Mouse (Mus musculus) neural tube, embryonic 10.5 days (tissue): Measurements from ENCODE around the gene Sp110.
"Not testable (repeated sequence)": the region's sequence is repeated elsewhere in the genome, so short reads cannot be mapped to it uniquely, and the experiment has no call there.

ENCODE experiments used
- DNase-seq: peaks from one replicate; pipeline ENCODE4 v3.0.0-alpha.2; 2017; ENCODE audit warnings: low spot score; ENCODE audit errors: extremely low spot score

The Sp110 gene

GRCm38 (mm10) chr1:85598271-85599012 is at the start of gene Sp110:
TSS of gene Sp110 (minus strand) at chr1:85598817.
- not testable (repeated sequence) for DNase-seq

- DNase-seq: not testable (repeated sequence)
Measured at GRCm38 (mm10) chr1:85638144-85638543, 39.5 kb upstream of the Sp110 start.

- not testable (repeated sequence) for DNase-seq
Measured at GRCm38 (mm10) chr1:85636936-85637335, 38.3 kb upstream of the Sp110 start.

- DNase-seq: not testable (repeated sequence)
Measured at GRCm38 (mm10) chr1:85618689-85619088, 20.1 kb upstream of the Sp110 start.

- DNase-seq: not testable (repeated sequence)
Measured at GRCm38 (mm10) chr1:85617161-85617560, 18.5 kb upstream of the Sp110 start.

- not testable (repeated sequence) for DNase-seq
Measured at GRCm38 (mm10) chr1:85615819-85616218, 17.2 kb upstream of the Sp110 start.

GRCm38 (mm10) chr1:85615096-85615495 is 16.5 kb upstream of the Sp110 start:
- DNase-seq: not testable (repeated sequence)

- DNase-seq: not testable (repeated sequence)
Measured at GRCm38 (mm10) chr1:85610581-85610980, 12.0 kb upstream of the Sp110 start.

- not testable (repeated sequence) for DNase-seq
Measured at GRCm38 (mm10) chr1:85608361-85608760, 9.7 kb upstream of the Sp110 start.

GRCm38 (mm10) chr1:85604341-85604740 is 5.7 kb upstream of the Sp110 start:
- not testable (repeated sequence) for DNase-seq

- DNase-seq: not testable (repeated sequence)
Measured at GRCm38 (mm10) chr1:85600794-85601193, 2.2 kb upstream of the Sp110 start.

GRCm38 (mm10) chr1:85600078-85600477 is 1.5 kb upstream of the Sp110 start, which contains the start of gene Sp140:
TSS of gene Sp140 (plus strand) at chr1:85600378.
- DNase-seq: not testable (repeated sequence)

GRCm38 (mm10) chr1:85592526-85592925 is 6.1 kb downstream of the Sp110 start:
- not testable (repeated sequence) for DNase-seq

GRCm38 (mm10) chr1:85588697-85589096 is 9.9 kb downstream of the Sp110 start:
- DNase-seq: not testable (repeated sequence)

GRCm38 (mm10) chr1:85581518-85581917 is 17.1 kb downstream of the Sp110 start:
- DNase-seq: not testable (repeated sequence)

- DNase-seq: not testable (repeated sequence)
Measured at GRCm38 (mm10) chr1:85580578-85580977, 18.0 kb downstream of the Sp110 start.

GRCm38 (mm10) chr1:85580148-85580534 is 18.5 kb downstream of the Sp110 start:
- DNase-seq: not testable (repeated sequence)

GRCm38 (mm10) chr1:85579199-85580147 is 19.1 kb downstream of the Sp110 start:
- DNase-seq: not testable (repeated sequence)

- DNase-seq: not testable (repeated sequence)
Measured at GRCm38 (mm10) chr1:85578372-85579010, 20.1 kb downstream of the Sp110 start.

- not testable (repeated sequence) for DNase-seq
Measured at GRCm38 (mm10) chr1:85575376-85575775, 23.2 kb downstream of the Sp110 start, which contains the start of gene G530012D18Rik. TSS of gene G530012D18Rik (plus strand) at chr1:85575676.

GRCm38 (mm10) chr1:85573554-85573953 is 25.1 kb downstream of the Sp110 start:
- not testable (repeated sequence) for DNase-seq
